Mouse (Mus musculus) kidney, postnatal 4 days (tissue): Measurements from ENCODE around the gene Mrps16.

Experiments used
- DNase-seq, 2 experiments: peaks; one replicate each; pipeline ENCODE4 v3.0.0; 2021; ENCODE audit warnings: mixed read lengths in 2 of 2

Mrps16 gene

DNA sequence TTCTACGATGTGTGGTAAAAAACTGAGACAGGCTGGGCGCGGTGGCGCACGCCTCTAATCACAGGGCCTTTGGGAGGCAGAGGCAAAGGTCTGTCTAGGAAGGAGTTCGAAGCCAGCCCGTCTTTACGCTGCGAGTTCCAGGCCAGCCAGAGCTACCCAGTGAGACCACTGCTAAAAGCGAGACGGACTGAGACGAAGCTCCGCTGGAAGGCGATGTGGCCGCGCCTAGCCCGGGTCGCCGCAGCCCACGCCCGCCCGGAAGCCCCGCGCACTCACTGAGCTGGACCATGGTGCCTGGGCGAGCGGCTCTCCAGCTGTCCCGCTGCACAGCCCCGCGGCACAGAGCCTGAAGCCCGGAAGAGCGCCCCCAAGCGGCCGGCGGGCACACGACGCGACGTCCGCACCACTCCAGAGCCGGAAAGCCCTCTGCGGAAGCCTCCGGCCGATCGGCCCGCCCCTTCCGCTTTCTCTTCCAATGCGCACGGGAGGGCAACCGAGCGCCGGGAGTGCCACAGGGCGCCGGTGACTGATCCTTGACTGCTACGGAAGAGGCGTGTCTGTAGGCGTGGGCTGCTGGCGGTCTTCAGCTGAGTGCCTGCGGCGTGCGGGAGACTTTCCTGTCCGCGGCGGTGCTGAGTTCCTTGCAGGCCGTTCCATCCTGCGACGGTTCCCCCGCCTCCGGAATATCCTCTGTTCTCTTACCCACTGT, at the start of gene Mrps16:
Gene Mrps16, minus strand, starts transcription at position 430 of the 709 bp plus-strand sequence.
- DNase-seq, result peak; percentile 94 to 98

DNA sequence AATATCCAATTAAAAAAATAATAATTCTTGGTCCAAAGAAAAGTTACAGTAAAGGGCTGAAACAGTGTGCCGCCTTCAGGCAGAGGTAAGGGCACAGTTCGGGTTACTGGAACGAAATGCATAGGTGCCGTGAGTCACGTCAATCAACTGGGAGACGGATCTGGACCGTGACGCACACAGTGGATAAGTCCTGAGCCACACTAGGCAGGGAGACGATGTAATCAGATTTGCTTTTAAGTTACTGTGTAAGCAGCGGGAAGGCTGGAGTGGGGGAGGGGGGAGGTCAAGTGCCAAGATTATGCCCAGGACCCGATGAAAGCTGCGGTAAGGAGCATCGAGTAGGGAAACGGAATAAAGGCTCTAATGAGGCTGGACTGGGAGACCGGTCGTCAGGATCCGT, 48.8 kb upstream of the Mrps16 start:
- peak in 1 of 2 experiments; percentile 18 for DNase-seq

DNA sequence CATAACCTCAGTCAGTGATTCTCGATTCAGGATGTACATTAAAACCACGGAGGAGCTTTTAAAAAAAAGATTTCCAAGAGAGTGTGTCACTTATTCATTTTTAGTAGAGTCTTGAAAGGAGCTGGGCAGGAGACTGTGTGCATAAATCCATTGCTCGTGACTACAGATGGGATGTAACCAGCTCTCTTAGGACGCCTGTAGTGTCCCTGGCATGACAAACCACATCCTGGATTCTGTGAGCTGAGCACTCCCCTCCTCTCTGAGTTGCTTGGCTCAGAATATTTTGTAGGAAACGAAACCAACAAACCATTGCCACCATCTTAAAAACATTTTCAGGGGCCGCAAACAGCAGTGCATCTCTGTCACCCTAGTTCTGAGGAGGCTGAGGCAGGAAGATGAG, 43.5 kb upstream of the Mrps16 start:
- DNase-seq, result no peak

DNA sequence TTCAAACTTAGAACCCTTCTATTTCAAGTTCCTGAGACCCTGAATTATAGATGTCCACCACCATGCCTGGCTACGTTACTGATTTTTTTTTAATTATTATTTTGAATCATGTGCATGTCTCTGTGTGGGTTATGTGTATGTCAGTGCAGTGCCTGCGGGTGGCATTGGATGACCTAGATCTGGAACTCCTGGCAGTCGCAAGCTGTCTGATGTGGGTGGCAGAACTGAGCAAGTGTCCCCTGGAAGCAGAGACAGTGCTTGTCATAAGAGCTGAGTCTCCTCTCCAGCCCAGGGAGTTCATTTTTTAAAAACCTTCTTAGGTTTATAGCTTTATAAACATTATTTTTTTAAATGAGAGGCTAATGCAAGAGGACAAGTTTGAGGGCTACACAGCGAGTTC, 39.0 kb upstream of the Mrps16 start:
- no peak for DNase-seq

DNA sequence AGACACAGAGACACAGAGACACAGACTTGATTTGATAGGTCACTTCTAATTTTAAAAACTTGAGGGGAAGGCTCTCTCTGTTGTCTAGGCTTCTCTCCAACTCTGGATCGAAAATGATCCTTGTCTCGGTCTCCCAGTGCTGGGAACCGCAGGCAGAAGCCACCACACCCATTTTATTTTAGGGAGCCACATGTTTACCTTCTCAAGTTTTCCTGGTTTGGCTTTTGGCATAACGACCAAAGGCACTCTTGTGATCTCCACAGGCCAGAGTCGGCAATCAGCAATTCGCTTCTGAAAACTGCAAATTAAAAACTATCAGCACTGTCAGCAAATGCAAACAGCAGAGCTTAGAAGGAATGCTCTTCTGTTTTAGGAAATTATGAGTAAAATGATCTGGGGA, 38.3 kb upstream of the Mrps16 start:
- DNase-seq, result no peak

DNA sequence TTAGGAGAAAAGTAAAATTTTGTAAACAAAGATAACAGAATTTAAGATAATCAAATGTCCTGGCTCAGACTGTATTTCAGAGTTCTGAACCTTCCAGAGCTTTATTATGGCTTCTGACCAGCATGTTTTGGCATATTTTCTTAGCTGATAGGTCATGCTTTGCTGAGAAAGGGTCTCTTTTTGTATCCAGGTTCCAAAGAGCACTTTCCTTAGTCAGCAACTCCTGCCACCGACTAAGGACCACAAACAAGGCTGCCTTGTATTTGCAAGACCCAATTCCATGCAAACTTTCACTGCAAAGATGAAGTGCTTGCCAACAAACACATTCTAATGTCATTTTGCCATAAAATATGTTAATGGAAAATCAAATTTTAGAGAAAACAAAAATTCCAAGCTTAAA, 36.4 kb upstream of the Mrps16 start:
- no peak for DNase-seq

DNA sequence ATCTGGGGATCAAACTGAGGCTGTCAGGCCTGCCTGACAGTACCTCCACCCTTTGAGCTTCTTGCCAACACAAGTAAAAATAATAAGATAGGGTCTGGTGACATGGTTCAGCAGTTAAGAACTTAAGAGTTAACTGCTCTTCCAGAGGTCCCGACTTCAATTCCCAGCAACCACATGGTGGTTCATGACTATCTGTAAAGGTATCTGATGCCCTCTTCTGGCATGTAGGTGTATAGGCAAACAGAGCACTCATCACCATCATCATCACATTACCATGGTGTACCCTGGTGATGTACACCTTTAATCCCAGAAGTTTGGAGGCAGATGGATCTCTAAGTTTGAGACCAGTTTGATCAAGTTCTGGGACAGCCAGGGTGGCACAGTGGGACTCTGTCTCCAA, 35.2 kb upstream of the Mrps16 start:
- no peak for DNase-seq

DNA sequence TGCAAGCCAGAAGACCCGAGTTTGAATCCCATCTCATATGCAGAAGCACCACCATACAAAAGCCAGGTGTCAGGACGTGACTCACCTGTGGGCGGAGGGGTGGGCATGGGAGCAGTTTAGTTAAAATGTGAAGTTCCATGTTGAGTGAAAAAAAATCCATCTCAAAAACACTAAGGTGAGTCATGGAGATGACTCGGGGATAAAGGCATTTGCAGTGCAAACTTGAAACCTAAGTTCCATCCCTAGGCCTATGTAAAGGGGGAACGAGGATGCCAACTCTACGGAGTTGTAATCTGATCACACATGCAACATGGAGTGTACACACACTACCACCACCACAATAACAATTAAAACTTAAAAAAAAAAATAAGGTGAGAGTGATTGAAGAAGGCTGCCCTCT, 29.6 kb upstream of the Mrps16 start:
- no peak for DNase-seq

DNA sequence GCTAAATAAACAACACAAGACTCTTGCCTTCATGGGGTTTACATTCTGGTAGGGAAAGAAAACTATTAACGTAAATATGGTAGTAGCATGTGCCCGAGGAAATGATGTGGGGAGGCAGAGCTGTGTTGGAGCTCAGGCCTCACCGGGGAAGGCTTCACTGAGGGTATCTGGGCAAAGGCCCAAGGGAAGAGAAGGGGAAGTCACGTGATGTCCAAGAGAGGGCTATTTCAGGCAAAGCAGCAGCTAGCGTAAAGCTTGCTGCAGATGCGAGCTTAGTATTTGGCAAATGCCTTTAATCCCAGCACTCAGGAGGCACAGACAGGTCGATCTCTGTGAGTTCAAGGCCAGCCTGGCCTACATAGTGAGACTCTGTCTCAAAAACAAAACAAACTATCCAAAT, 28.8 kb upstream of the Mrps16 start:
- DNase-seq, result no peak

DNA sequence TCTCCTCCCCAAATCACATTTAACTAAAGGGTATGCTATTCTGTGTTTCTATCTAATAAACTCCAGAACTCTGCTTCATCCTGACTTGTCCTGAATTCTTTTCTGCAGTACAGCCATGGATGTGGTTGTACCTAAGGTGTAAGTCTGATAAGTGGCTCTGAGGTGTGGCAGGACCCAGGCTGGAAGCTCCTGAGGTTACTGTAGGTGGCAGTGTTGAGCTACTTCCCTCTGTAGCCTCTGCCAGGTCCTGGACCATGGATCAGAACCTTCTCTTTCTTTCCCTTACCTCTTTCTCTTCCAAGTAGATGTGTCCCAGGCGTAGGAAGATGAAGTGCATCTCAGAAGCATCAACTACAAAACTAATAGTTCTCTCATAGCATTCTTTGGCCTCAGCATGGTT, 6.6 kb upstream of the Mrps16 start:
- DNase-seq, result peak; percentile 37 to 60

DNA sequence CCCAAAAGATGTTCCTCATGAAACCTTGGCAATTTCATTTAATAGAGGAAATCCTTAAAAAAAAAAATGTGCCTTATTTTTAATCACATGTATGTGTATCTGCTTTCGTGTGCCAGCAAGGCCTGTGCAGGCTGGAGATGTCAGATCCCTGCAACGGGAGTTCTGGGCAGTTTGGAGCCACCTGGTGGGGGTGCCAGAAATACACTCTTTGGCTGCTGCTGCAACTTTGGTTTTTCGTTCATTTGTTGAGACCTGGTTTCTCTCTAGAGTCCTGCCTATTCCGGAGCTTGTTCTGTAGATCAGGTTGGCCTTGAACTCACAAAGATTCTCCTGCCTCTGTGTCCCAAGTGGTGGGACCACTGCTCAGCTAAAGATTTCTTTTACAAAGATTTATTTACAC, 5.4 kb upstream of the Mrps16 start:
- peak; percentile 59 to 60 for DNase-seq

DNA sequence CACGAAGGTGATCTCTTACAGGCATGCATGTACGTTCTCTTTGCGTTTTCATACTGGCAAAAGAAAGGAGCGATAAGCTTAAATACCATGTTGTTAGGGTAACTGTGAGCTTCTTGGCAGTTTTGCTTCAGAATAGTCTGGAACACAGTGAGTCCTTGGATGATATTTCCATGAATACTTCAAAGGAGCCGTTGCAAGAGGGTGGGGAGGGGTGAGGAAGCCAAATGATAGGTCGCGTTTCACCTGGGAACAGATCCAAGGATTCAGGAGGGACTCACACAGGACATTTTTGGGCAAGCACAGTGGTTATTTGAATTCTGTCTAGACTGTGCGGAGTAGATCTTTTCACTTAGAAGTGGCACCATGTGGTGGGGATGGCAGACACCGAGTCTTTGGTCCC, 3.8 kb upstream of the Mrps16 start:
- no peak for DNase-seq

DNA sequence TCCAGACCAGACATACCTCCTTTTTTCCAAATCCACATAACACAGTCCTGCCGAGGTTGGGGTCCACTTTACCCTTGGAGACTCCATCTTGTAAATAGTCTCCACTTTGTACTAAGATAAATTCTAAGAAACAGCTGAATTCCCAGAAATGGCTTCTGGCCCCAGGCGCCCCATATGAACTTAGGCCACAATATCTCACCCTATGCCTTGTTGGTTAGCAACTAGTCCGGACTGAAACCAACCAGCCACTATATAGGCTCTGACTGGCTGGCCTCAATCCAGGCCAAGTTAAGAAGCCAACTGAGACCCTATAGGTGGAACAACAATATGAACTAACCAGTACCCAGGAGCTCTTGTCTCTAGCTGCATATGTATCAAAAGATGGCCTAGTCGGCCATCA, 1.1 kb downstream of the Mrps16 start:
- DNase-seq, result no peak

DNA sequence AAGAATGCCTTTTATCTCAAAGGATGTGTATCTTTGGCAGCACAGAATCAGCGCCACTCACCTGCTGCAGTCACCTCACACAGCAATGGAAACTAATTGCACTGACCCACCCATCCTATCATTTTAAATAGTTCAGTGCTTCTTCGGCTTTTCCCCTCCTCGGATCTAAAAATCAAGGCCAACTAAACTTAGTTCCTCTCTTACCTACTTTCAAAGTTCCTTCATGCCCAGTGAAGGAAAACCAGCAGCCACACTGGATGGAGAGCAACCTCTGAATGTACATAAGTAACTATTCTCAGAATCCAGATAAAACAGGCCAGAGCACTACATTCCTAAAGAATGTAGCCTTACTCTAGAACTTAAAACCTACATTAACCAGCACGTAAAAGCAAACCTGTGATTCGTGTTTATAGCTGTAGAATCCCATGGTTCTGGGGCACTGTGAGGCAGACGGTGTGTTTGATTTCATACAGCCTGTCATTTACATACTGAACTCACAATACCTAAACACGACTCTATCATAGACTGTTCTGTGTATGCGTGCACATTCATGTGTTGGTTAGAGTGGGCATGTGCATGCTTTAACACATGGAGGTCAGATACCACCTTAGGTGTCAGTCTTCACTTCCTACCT, 3.9 kb downstream of the Mrps16 start:
- no peak for DNase-seq

DNA sequence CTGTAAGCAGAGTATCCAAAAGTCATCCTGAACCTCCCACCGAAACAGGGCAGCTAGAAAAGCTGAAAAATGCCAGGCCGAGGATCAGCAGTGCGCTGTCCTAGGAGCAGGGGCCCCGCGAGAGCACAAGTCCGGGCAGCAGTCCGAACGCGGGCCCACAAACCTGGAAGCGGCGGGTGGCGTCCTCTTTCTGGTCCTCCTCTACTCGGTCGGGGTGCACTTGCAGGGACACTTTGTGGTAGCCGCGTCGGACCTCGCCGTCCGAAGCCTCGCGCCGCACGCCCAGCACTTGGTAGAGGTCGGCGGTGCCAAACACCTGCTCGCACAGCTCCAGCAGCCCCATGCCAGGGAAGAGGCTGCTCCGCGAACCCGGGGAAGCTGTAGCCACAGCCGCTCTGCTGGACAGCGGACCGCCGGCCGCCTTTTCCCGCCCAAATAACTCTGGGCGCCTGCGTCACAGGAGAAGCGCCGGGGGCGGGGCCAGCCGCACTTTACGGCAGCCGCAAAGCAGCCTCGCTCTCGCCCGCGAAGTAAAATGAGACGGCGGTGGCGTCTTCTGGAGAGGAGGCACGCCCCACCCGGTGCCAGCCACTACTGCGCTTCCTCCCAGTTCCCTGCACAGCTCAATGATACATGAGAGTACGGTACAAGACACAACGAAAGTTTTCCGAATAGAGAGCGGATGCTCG, 4.8 kb downstream of the Mrps16 start, which contains the start of gene Dnajc9:
Gene Dnajc9, minus strand, starts transcription at position 470 of the 689 bp plus-strand sequence.
- DNase-seq, result peak; percentile 98 to 99

DNA sequence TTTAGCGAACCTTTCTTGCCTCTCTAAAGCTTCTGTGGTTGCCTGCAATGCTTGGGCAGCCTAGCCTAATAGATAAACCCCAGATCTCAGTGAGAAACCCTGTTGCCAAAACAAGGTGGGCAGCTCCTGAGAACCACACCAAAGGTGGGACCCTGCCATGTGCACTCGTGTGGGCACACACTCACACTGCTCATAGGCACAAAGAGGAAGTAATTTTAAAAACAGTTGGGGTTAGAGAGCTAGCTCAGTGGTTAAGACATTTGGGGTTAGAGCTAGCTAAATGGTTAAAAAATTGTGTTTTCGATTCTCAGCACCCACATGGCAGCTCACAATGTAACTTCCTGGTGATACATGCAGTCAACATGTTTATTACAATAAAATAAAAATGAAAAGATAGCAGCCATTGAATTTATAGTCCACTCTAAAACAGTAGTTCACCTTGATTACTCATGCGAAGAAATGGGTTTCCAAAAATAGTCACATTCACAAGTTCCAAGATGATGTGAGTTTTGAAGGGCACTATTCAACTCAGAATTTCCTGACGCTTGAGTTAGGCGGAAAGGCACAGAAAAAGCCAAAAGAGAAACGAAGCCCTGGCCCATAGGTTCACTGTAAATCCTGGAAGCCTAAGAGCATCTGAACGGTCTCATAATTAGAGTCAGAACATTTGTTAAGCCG, 13.5 kb downstream of the Mrps16 start:
- DNase-seq, result no peak

DNA sequence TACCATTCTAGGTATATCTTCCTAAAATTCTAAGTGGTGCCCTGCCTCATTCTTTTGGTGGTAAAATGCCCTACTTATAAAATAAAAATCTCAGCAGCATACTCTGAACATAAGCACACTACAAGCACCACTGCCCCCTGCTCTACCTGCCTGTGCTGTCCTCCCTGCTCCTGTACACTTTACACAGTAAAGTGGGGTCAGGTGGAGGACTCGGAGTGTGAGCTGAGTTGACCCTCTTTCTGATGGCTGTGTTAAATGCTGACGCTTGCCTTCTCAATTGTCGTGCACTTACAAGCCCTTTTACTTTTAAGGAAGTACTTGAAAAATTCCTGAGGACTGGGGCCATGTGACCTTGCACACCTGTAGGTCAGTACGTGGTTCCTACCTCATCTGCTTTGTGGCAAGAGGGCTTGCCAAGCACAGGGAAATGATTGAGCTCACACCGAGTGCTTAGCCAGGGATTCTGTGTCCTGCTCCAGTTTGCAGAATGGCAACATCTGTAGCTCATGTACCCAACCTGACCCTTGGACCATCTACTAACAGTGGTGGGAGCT, 14.3 kb downstream of the Mrps16 start:
- DNase-seq, result no peak

DNA sequence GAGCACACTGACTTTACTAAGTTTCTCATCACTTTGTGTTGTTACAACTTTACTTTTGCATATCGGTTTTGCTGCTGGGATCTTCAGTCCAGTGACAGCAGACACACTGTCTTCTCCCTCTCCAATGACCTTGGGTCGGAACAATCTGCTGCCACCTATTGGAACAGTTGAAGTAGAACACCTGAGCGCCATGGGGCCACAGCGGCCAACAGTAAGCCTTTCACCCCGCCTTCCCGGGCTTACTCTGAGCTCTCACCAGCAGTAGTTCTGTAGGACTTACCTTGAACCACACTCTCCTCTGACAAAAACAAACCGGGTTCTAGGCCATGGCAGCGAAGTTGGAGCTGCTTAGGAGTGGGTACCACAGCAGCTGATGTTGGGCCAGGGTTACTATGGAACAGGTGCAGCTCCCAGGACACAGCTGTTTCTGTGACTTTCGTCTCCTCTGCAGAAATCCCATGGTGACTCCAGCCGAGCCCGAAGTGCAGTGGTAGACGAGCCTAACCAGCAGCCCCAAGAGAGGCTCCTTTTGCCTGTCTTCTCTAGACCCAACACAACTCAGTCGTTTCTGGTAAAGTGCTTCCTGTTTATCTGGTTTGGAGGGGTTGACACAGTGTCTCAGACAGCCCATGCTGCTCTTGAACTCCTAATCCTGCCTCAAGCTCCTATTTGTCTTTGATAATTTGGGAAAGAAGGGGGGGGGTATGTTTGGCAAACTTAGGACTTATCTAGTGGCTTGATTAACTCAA, 14.9 kb downstream of the Mrps16 start:
- peak; percentile 62 to 71 for DNase-seq

DNA sequence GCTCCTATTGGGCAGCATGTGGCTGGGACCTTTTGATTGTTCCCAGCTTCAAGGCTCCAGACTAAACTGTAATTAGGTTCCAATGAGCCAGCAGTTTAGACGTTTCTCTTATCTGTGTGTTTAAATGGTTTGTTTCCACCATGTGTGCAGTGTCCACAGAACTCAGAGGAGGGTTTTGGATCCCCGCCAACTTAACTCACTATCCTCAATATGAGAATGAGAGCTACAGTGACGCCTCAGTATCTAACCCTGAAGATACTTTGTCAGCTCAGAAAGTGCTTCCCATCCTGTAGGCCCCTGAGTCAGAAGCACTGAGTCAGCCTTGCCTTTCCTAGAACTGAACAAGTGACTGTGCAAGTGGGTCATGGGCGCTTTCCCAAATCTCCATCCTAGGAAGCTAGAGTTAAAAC, 16.3 kb downstream of the Mrps16 start:
- DNase-seq, result no peak

DNA sequence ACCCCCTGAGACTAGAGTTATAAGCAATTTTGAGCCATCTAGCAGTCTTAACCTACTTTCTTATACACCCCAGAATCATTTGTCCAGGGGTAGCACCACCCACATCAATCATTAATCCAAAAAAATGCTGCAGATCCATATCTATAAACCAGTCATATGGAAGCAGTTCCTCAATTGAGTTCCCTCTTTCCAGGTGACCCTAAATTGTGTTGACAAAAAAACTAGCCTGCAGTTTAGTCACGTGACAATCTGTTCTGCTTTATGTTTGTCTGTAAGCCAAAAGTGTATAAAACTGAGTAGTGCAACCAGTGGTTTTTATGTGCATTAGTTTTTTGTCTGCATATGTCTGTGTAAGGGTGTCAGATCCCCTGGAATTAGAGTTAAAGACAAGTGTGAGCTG, 21.6 kb downstream of the Mrps16 start:
- no peak for DNase-seq

DNA sequence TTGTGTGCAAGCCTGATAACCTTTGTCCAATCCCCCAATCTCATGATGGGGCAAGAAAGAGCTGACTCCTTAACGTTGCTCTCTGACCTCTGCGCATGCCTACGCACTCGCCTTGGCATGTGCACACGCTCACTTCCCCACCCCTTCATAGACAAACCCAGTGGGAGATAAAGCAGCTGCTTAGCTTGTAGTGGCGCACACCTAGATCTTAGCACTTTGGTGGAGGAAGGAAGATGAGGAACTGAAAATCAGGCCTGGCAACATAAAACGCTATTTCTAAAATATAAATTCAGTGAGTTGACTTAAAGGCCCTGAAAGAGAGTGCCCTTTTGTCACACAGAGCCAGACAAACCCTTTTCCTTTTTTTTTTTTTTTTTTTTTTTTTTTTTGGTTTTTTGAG, 22.6 kb downstream of the Mrps16 start:
- DNase-seq, result no peak

DNA sequence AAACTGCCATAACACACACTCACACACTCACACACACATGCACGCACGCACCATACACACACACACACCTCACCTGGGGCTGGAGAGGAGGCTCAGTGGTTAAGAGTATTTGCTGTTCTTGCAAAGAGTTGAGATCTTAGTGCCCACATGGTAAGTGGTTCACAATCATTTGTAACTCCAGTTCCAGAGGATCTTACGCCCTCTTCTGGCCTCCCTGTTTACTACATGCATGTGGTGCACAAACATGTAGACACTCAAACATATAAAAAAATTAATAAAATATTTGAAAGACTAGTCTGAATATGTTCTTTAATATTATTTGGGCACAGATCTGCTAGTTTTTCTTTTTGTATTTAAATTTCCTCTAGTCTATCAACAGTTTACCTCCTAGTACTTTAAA, 25.2 kb downstream of the Mrps16 start:
- no peak for DNase-seq
